Mouse (Mus musculus) heart, postnatal 14 days (tissue): ENCODE results near the gene Dolk. TPM values are rescaled to one million over a fixed set of nuclear protein-coding genes. Genes with fewer than 3 reads are reported as not detected.

ENCODE experiments used
- total RNA-seq, 2 experiments: library from RNA; stranded (reverse); gene quantifications; 2 replicates each; pipeline ENCODE4 v1.2.3; 2021

Gene Dolk
- total RNA-seq, 2 experiments from 2014 or later, result 24.5 to 24.7 TPM

Other genes starting within 250 kb of the Dolk start
- 1 to 10 TPM; 7.2 TPM for gene Wdr34, start 237.5 kb downstream of the Dolk start, total RNA-seq
- gene Set, start 229.0 kb downstream of the Dolk start, total RNA-seq, result 10 to 100 TPM; 93.9 to 97.0 TPM
- 10 to 100 TPM; 10.3 to 12.2 TPM for gene Pkn3, start 208.7 kb downstream of the Dolk start, total RNA-seq
- 1 to 10 TPM; 5.2 to 5.6 TPM for gene Zdhhc12, start 192.7 kb downstream of the Dolk start, total RNA-seq
- gene Zer1, start 161.7 kb downstream of the Dolk start, total RNA-seq, result 10 to 100 TPM; 25.1 to 27.7 TPM
- 10 to 100 TPM; 18.8 to 19.6 TPM for gene Tbc1d13, start 152.6 kb downstream of the Dolk start, total RNA-seq
- 10 to 100 TPM; 74.1 to 78.0 TPM for gene Endog, start 114.8 kb downstream of the Dolk start, total RNA-seq
- gene Spout1, start 107.9 kb downstream of the Dolk start, total RNA-seq, result 1 to 10 TPM; 5.9 to 6.3 TPM
- 10 to 100 TPM; 48.4 to 49.2 TPM for gene Kyat1, start 80.5 kb downstream of the Dolk start, total RNA-seq
- gene Lrrc8a, start 48.6 kb downstream of the Dolk start, total RNA-seq, result 10 to 100 TPM; 90.1 to 90.5 TPM
- 1 to 10 TPM; 4.1 to 4.6 TPM for gene Gm28035, start 45.8 kb downstream of the Dolk start, total RNA-seq
- 10 to 100 TPM; 50.1 to 66.9 TPM for gene Phyhd1, start 20.1 kb downstream of the Dolk start, total RNA-seq
- gene Gm28038, start 5.3 kb downstream of the Dolk start, total RNA-seq, result 1 to 10 TPM in 1 of 2 experiments, not detected in 1; 2.2 TPM
- 10 to 100 TPM; 20.9 to 22.1 TPM for gene Nup188, start 63 bp upstream of the Dolk start, total RNA-seq
- 10 to 100 TPM; 50.6 to 56.2 TPM for gene Sh3glb2, start 73.0 kb upstream of the Dolk start, total RNA-seq
- gene Miga2, start 77.9 kb upstream of the Dolk start, total RNA-seq, result 10 to 100 TPM; 74.7 to 80.0 TPM
- 10 to 100 TPM; 11.4 to 12.1 TPM for gene Dolpp1, start 105.9 kb upstream of the Dolk start, total RNA-seq
- gene Crat, start 129.5 kb upstream of the Dolk start, total RNA-seq, result 100 to 1,000 TPM; 441 to 477 TPM
- gene Ptpa, start 129.7 kb upstream of the Dolk start, total RNA-seq, result 100 to 1,000 TPM in 1 of 2 experiments, 10 to 100 TPM in 1; 99.1 to 109 TPM
- gene Ier5l, start 187.9 kb upstream of the Dolk start, total RNA-seq, result 1 to 10 TPM; 5.8 to 6.3 TPM